Mouse (Mus musculus): ENCODE results near the gene Krtap31-1.

DNA sequence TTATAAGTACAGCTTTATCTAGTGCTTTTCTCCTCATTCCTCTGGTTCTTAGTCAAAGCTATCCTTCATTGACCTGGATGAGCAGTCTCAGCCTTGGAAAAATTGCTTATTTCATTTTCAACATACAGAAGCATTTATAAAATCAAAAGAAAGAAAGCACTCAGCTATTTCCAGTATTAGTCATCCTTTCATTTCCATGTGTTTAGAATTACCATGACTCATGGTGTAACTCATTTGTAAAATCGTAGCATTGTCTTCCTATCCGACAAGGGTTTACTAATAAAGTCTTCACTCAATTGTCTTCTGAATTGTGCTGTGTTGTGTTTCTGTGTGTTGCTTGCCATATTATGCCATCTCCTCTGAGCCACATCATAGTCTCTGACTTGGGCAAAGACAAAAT, 49.0 kb upstream of the Krtap31-1 start:
- TF ChIP-seq CTCF (IDR thresholded peaks at IDR 0.05; ENCODE audit: low read depth, low read length) (no peak), POLR2A (IDR thresholded peaks at IDR 0.05; ENCODE audit: insufficient read depth, low read length) (no peak), EP300 (IDR thresholded peaks at IDR 0.05; ENCODE audit: insufficient read depth, low read depth, low read length) (no peak)

Measured in ES-Bruce4 (cell line).